Mouse (Mus musculus): ENCODE data around the gene Nucb1. TPM values are rescaled to one million over a fixed set of nuclear protein-coding genes. Genes with fewer than 3 reads are reported as not detected.
A peak's percentile ranks its signal among the peaks of the same experiment; 100 is the strongest.

Nucb1 gene
- total and polyA plus RNA-seq, 2 experiments from 2014 or later: 76.8 to 122 TPM

- H3K36me3 ChIP-seq (ENCODE audit: insufficient read depth): peaks cover 25% of the 10 kb centered on the region
- DNase-seq (peak; percentile 33), ATAC-seq (peak; percentile 66)
- peak; percentile 55 for TF ChIP-seq CTCF (IDR thresholded peaks at IDR 0.05; ENCODE audit: low read depth)
- WGBS: 43% methylated on average over 11 of the region's 11 CpGs
- H3K4me1 ChIP-seq (ENCODE audit: insufficient read depth): no peaks in the 10 kb centered on the region
- no peak overlapping the region for H3K4me2 ChIP-seq (ENCODE audit: low read depth)
- H3K9me3 ChIP-seq (ENCODE audit: low read length): no peaks in the 10 kb centered on the region
- no peaks in the 10 kb centered on the region for H3K27me3 ChIP-seq (ENCODE audit: insufficient read depth, low read length)
- H3K9ac ChIP-seq: no peak overlapping the region
- H3K27ac ChIP-seq (ENCODE audit: low read depth, low read length): no peak overlapping the region
- H3K4me3 ChIP-seq (ENCODE audit: low read depth, low read length): no peak overlapping the region
Observed at GRCm38 (mm10) chr7:45447325-45447990, 62.7 kb downstream of the Nucb1 start.

DNA sequence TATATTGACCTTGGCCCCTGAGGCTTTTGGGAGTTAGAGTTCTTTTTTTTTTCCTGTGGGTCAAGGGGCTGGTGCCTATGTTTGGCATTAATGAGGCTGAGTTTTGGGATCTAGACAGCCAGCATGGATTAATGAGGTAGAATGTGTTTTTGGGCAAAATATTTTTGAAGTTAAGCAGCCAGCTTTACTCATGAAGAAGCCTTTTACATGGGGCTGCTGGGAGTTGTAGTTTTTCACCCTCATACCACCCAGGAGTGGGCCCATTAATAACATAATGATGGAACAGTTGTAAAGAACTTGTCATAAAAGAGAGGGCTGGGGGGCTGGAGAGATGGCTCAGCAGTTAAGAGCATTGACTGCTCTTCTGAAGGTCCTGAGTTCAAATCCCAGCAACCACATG is 63.6 kb downstream of the Nucb1 start:
- H3K4me1 ChIP-seq (ENCODE audit: insufficient read depth): no peaks in the 10 kb centered on the region
- H3K4me2 ChIP-seq (ENCODE audit: low read depth): no peak overlapping the region
- H3K9ac ChIP-seq: no peak overlapping the region
- H3K27me3 ChIP-seq (ENCODE audit: insufficient read depth, low read length): no peaks in the 10 kb centered on the region
- DNase-seq (no peak), ATAC-seq (no peak)
- peaks cover 22% of the 10 kb centered on the region for H3K36me3 ChIP-seq (ENCODE audit: insufficient read depth)
- H3K4me3 ChIP-seq (ENCODE audit: low read depth, low read length): no peak overlapping the region
- no peaks in the 10 kb centered on the region for H3K9me3 ChIP-seq (ENCODE audit: low read length)
- H3K27ac ChIP-seq (ENCODE audit: low read depth, low read length): no peak overlapping the region
- TF ChIP-seq CTCF (IDR thresholded peaks at IDR 0.05; ENCODE audit: low read depth): no peak

DNA sequence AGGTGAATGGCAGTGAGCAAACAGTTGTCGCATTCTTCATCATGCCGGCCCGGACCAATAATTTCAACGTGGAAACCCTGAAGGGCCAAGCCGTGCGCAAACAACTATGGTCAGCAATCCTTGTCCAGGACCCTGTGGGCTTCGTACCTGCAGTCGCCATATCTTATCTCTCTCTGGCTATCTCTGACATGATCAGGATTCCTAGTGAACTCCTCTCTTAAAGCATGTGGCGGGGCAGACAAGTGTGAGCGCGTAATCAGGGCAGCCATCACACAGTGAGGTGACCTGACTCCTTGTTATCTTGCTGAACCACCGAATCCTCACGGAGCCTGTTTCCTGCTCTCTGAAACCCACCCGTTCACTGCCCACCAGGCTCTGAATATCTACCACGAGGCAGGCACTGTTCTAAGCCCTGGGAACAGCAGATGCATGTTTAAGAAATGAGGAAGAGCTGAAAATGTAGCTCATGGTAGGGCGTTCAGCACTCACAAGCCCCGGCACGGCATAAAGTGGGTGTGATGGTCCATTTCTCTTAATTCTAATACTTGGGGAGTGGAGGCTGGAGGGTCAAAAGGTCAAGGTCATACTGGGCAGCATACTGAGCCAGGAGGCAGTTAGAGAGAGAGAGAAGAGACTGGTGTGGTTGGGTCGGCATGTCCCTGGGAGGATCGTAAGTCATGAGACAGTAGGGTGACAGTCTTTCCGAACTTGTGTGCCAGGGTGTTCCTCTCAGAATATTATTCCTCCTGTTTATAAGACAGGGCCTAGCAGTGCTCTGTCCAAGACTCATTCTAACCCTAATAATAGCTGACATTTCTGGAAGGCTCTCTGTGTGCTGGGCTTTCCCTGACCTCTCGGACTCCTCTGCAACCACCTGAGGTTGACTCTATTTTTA is 66.4 kb downstream of the Nucb1 start:
- Histone ChIP-seq H3K9me3 (ENCODE audit: low read length) (no peaks in the 10 kb centered on the region), H3K27me3 (ENCODE audit: insufficient read depth, low read length) (no peaks in the 10 kb centered on the region), H3K4me3 (ENCODE audit: low read depth, low read length) (no peak overlapping the region), H3K4me2 (ENCODE audit: low read depth) (no peak overlapping the region), H3K36me3 (ENCODE audit: insufficient read depth) (peaks cover 18% of the 10 kb centered on the region), H3K9ac (no peak overlapping the region), H3K4me1 (ENCODE audit: insufficient read depth) (no peaks in the 10 kb centered on the region), H3K27ac (ENCODE audit: low read depth, low read length) (no peak overlapping the region)
- TF ChIP-seq CTCF (IDR thresholded peaks at IDR 0.05; ENCODE audit: low read depth): no peak
- ATAC-seq (no peak), DNase-seq (no peak)
- 91% methylated on average over 22 of the region's 22 CpGs for WGBS

Small RNAs within 50 kb of the gene (microRNA-seq; reads per million reads assigned to microRNA genes)
- gene Gm22133: 0 to 0.37 reads per million in 2 experiments

Other genes starting within 250 kb of the Nucb1 start
Only the 30 nearest of the 34 such genes appear.
- gene Trpm4, start 176.6 kb downstream of the Nucb1 start, total RNA-seq (2014; rRNA removed): 17.1 and 17.5 TPM in 2 replicates
- 8.9 and 9.4 TPM in 2 replicates for gene Trpm4, start 176.6 kb downstream of the Nucb1 start, polyA plus RNA-seq (2015; fragmentation: Nextera tagmentation; extraction: Ambion mirVana)
- 0.46 and 0.52 TPM in 2 replicates for gene Hrc, start 175.1 kb downstream of the Nucb1 start, total RNA-seq (2014; rRNA removed)
- not detected in 2 replicates for gene Hrc, start 175.1 kb downstream of the Nucb1 start, polyA plus RNA-seq (2015; fragmentation: Nextera tagmentation; extraction: Ambion mirVana)
- 76.5 and 81.0 TPM in 2 replicates for gene Ppfia3, start 143.4 kb downstream of the Nucb1 start, total RNA-seq (2014; rRNA removed)
- 21.7 and 26.0 TPM in 2 replicates for gene Ppfia3, start 143.4 kb downstream of the Nucb1 start, polyA plus RNA-seq (2015; fragmentation: Nextera tagmentation; extraction: Ambion mirVana)
- gene Lin7b, start 139.8 kb downstream of the Nucb1 start, total RNA-seq (2014; rRNA removed): 32.2 and 47.3 TPM in 2 replicates
- 36.8 and 39.8 TPM in 2 replicates for gene Lin7b, start 139.8 kb downstream of the Nucb1 start, polyA plus RNA-seq (2015; fragmentation: Nextera tagmentation; extraction: Ambion mirVana)
- 247 and 310 TPM in 2 replicates for gene Snrnp70, start 114.7 kb downstream of the Nucb1 start, total RNA-seq (2014; rRNA removed)
- gene Snrnp70, start 114.7 kb downstream of the Nucb1 start, polyA plus RNA-seq (2015; fragmentation: Nextera tagmentation; extraction: Ambion mirVana): 116 and 124 TPM in 2 replicates
- gene Kcna7, start 104.8 kb downstream of the Nucb1 start, total RNA-seq (2014; rRNA removed): 0.14 TPM in 1 of 2 replicates, not detected in the other
- gene Kcna7, start 104.8 kb downstream of the Nucb1 start, polyA plus RNA-seq (2015; fragmentation: Nextera tagmentation; extraction: Ambion mirVana): not detected in 2 replicates
- 0.24 TPM in 1 of 2 replicates, not detected in the other for gene Ntf5, start 96.7 kb downstream of the Nucb1 start, total RNA-seq (2014; rRNA removed)
- gene Ntf5, start 96.7 kb downstream of the Nucb1 start, polyA plus RNA-seq (2015; fragmentation: Nextera tagmentation; extraction: Ambion mirVana): 0.07 and 0.11 TPM in 2 replicates
- 0.43 TPM in 1 of 2 replicates, not detected in the other for gene Lhb, start 89.6 kb downstream of the Nucb1 start, total RNA-seq (2014; rRNA removed)
- 0.36 and 1.0 TPM in 2 replicates for gene Lhb, start 89.6 kb downstream of the Nucb1 start, polyA plus RNA-seq (2015; fragmentation: Nextera tagmentation; extraction: Ambion mirVana)
- 9.8 and 11.4 TPM in 2 replicates for gene Gys1, start 75.6 kb downstream of the Nucb1 start, total RNA-seq (2014; rRNA removed)
- gene Gys1, start 75.6 kb downstream of the Nucb1 start, polyA plus RNA-seq (2015; fragmentation: Nextera tagmentation; extraction: Ambion mirVana): 8.6 and 12.3 TPM in 2 replicates
- gene Ruvbl2, start 72.3 kb downstream of the Nucb1 start, total RNA-seq (2014; rRNA removed): 123 and 149 TPM in 2 replicates
- gene Ruvbl2, start 72.3 kb downstream of the Nucb1 start, polyA plus RNA-seq (2015; fragmentation: Nextera tagmentation; extraction: Ambion mirVana): 98.3 and 104 TPM in 2 replicates
- gene Ftl1, start 50.5 kb downstream of the Nucb1 start, total RNA-seq (2014; rRNA removed): 2,541 and 3,015 TPM in 2 replicates
- 5,542 and 6,210 TPM in 2 replicates for gene Ftl1, start 50.5 kb downstream of the Nucb1 start, polyA plus RNA-seq (2015; fragmentation: Nextera tagmentation; extraction: Ambion mirVana)
- 120 and 127 TPM in 2 replicates for gene Bax, start 43.5 kb downstream of the Nucb1 start, total RNA-seq (2014; rRNA removed)
- gene Bax, start 43.5 kb downstream of the Nucb1 start, polyA plus RNA-seq (2015; fragmentation: Nextera tagmentation; extraction: Ambion mirVana): 276 and 297 TPM in 2 replicates
- 0.19 and 0.46 TPM in 2 replicates for gene Tulp2, start 28.5 kb downstream of the Nucb1 start, total RNA-seq (2014; rRNA removed)
- 0.07 and 0.25 TPM in 2 replicates for gene Tulp2, start 28.5 kb downstream of the Nucb1 start, polyA plus RNA-seq (2015; fragmentation: Nextera tagmentation; extraction: Ambion mirVana)
- gene Gm45808, start 23.6 kb downstream of the Nucb1 start, total RNA-seq (2014; rRNA removed): not detected in 2 replicates
- not detected in 2 replicates for gene Gm45808, start 23.6 kb downstream of the Nucb1 start, polyA plus RNA-seq (2015; fragmentation: Nextera tagmentation; extraction: Ambion mirVana)
- 3.5 and 4.9 TPM in 2 replicates for gene Dhdh, start 21.6 kb downstream of the Nucb1 start, total RNA-seq (2014; rRNA removed)
- gene Dhdh, start 21.6 kb downstream of the Nucb1 start, polyA plus RNA-seq (2015; fragmentation: Nextera tagmentation; extraction: Ambion mirVana): 1.9 and 3.6 TPM in 2 replicates
- gene Ppp1r15a, start 15.9 kb upstream of the Nucb1 start, total RNA-seq (2014; rRNA removed): 17.1 and 23.8 TPM in 2 replicates
- gene Ppp1r15a, start 15.9 kb upstream of the Nucb1 start, polyA plus RNA-seq (2015; fragmentation: Nextera tagmentation; extraction: Ambion mirVana): 23.9 and 26.3 TPM in 2 replicates
- gene Plekha4, start 15.9 kb upstream of the Nucb1 start, total RNA-seq (2014; rRNA removed): 1.2 and 2.9 TPM in 2 replicates
- gene Plekha4, start 15.9 kb upstream of the Nucb1 start, polyA plus RNA-seq (2015; fragmentation: Nextera tagmentation; extraction: Ambion mirVana): 1.2 and 1.8 TPM in 2 replicates
- not detected in 2 replicates for gene Hsd17b14, start 44.5 kb upstream of the Nucb1 start, total RNA-seq (2014; rRNA removed)
- gene Hsd17b14, start 44.5 kb upstream of the Nucb1 start, polyA plus RNA-seq (2015; fragmentation: Nextera tagmentation; extraction: Ambion mirVana): 0.13 and 0.63 TPM in 2 replicates
- 13.7 and 14.2 TPM in 2 replicates for gene Bcat2, start 59.7 kb upstream of the Nucb1 start, total RNA-seq (2014; rRNA removed)
- gene Bcat2, start 59.7 kb upstream of the Nucb1 start, polyA plus RNA-seq (2015; fragmentation: Nextera tagmentation; extraction: Ambion mirVana): 17.7 and 20.2 TPM in 2 replicates
- not detected in 2 replicates for gene Fgf21, start 105.1 kb upstream of the Nucb1 start, total RNA-seq (2014; rRNA removed)
- not detected in 2 replicates for gene Fgf21, start 105.1 kb upstream of the Nucb1 start, polyA plus RNA-seq (2015; fragmentation: Nextera tagmentation; extraction: Ambion mirVana)
- 0.08 and 0.29 TPM in 2 replicates for gene Fut1, start 106.9 kb upstream of the Nucb1 start, total RNA-seq (2014; rRNA removed)
- gene Fut1, start 106.9 kb upstream of the Nucb1 start, polyA plus RNA-seq (2015; fragmentation: Nextera tagmentation; extraction: Ambion mirVana): not detected in 2 replicates
- gene Izumo1, start 111.4 kb upstream of the Nucb1 start, total RNA-seq (2014; rRNA removed): 0.08 and 0.14 TPM in 2 replicates
- not detected in 2 replicates for gene Izumo1, start 111.4 kb upstream of the Nucb1 start, polyA plus RNA-seq (2015; fragmentation: Nextera tagmentation; extraction: Ambion mirVana)
- gene Rasip1, start 117.1 kb upstream of the Nucb1 start, total RNA-seq (2014; rRNA removed): 26.5 and 37.4 TPM in 2 replicates
- 22.8 and 27.2 TPM in 2 replicates for gene Rasip1, start 117.1 kb upstream of the Nucb1 start, polyA plus RNA-seq (2015; fragmentation: Nextera tagmentation; extraction: Ambion mirVana)
- gene Mamstr, start 129.6 kb upstream of the Nucb1 start, total RNA-seq (2014; rRNA removed): 2.2 and 2.8 TPM in 2 replicates
- gene Mamstr, start 129.6 kb upstream of the Nucb1 start, polyA plus RNA-seq (2015; fragmentation: Nextera tagmentation; extraction: Ambion mirVana): 2.6 TPM in 2 replicates
- gene Fut2, start 156.0 kb upstream of the Nucb1 start, total RNA-seq (2014; rRNA removed): 0.15 TPM in 1 of 2 replicates, not detected in the other
- 0.06 and 0.13 TPM in 2 replicates for gene Fut2, start 156.0 kb upstream of the Nucb1 start, polyA plus RNA-seq (2015; fragmentation: Nextera tagmentation; extraction: Ambion mirVana)
- 0.23 and 0.33 TPM in 2 replicates for gene Ntn5, start 173.6 kb upstream of the Nucb1 start, total RNA-seq (2014; rRNA removed)
- gene Ntn5, start 173.6 kb upstream of the Nucb1 start, polyA plus RNA-seq (2015; fragmentation: Nextera tagmentation; extraction: Ambion mirVana): 0.47 and 0.79 TPM in 2 replicates
- 0.52 and 0.62 TPM in 2 replicates for gene Sec1, start 184.0 kb upstream of the Nucb1 start, total RNA-seq (2014; rRNA removed)
- 0.18 and 0.34 TPM in 2 replicates for gene Sec1, start 184.0 kb upstream of the Nucb1 start, polyA plus RNA-seq (2015; fragmentation: Nextera tagmentation; extraction: Ambion mirVana)
- gene Car11, start 189.4 kb upstream of the Nucb1 start, total RNA-seq (2014; rRNA removed): 104 and 122 TPM in 2 replicates
- 92.1 and 102 TPM in 2 replicates for gene Car11, start 189.4 kb upstream of the Nucb1 start, polyA plus RNA-seq (2015; fragmentation: Nextera tagmentation; extraction: Ambion mirVana)
- 9.0 and 11.7 TPM in 2 replicates for gene Dbp, start 194.7 kb upstream of the Nucb1 start, total RNA-seq (2014; rRNA removed)
- gene Dbp, start 194.7 kb upstream of the Nucb1 start, polyA plus RNA-seq (2015; fragmentation: Nextera tagmentation; extraction: Ambion mirVana): 6.4 and 6.6 TPM in 2 replicates
- 891 and 1,057 TPM in 2 replicates for gene Rpl18, start 205.1 kb upstream of the Nucb1 start, total RNA-seq (2014; rRNA removed)
- gene Rpl18, start 205.1 kb upstream of the Nucb1 start, polyA plus RNA-seq (2015; fragmentation: Nextera tagmentation; extraction: Ambion mirVana): 517 and 655 TPM in 2 replicates

Data from forebrain, postnatal 0 days (tissue).